Mouse (Mus musculus): ENCODE data around the gene Abca13.

Gene Abca13

DNA sequence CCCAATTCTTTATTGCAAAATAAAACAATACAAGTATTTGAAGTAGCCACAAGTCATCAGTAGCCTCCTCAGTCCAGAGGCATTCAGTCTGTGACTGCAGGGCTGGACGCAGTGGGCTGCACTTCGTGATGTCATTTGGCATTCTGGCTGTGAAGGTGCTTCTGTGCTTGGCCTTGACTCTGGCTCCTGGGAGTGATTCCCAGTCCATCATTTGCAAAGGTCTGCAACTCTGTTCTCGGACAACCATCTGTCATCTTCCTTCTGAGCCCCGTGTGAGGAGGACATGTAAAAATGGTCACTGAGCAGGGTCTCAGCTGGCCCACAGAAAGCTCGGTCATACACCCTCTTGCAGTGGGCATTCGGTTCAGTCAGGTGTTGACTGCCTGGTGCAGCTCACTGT is 345.1 kb downstream of the Abca13 start:
- DNase-seq, result no peak

DNA sequence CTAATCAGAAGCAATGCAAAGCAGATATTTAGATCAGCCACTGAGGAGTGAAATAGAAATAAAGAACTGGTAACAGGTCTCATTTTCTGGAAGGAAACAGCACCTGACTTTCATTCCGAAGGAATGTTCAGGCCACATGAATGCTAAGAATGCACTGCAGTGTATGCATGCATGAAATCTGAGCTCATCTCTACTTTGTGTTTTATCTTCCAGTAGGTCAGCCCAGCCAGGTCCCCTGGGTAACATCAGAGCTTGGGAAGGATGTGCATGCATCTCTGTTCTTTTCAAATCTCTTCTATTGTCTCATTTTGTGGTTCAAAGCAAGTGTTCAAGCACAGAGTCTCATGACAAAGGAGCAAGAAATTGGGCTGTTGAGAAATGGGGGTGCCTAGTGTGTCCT is 346.6 kb downstream of the Abca13 start:
- no peak for DNase-seq

DNA sequence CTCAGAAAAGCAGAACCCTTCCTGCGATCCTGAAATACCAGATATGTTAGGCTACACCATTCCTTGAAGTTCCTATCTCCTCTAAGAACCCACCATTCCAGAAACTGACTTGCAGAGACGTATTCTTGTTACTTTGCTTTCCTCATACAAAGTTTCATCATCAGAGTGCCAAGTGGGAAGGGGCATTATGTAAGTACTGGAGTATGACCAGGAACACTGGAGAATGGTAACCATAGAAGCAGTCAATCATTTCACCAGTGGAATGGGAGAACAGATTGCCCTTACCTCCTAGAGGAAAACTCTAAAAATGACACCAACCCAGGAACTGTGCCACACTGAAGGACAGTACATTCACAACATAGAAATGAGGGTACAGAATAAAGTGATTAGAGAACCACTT is 368.3 kb downstream of the Abca13 start:
- no peak for DNase-seq

DNA sequence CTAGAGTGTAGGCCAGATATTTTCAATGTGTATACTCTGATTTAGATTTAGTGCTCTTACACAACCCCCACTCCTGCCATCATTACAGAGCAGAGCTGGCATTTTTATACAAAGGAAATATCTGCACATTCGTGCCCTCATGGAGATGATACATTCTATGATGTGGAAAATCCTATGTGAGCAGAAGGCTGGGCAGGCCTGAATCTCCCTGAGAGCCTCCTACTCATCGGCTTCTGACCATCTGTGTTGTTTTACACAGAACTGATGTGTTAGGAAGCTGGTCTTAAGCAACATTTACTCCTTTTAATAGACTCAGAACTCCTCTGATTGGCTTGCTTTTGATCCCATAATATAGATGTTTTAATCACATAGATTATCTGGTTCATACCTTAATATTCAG is 376.6 kb downstream of the Abca13 start:
- peak; percentile 20 for DNase-seq

DNA sequence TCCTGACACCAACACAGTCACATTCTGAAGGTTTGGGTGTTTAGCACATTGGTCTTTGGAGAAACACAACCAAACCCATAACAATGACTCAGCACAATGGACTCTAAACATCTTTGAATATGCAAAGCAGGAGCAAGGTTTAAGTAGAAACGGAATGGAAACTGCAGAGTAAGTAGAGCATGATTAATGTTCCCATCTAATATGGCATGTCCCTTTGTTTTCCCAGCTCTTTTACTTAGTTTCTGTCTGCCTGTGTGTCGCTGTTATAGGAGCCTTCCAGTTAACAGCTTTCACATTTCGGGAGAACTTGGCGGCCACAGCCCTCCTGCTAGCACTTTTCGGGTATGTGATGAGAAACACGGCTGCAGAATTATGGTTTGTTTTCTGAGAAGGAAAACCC is 378.6 kb downstream of the Abca13 start:
- DNase-seq, result no peak

DNA sequence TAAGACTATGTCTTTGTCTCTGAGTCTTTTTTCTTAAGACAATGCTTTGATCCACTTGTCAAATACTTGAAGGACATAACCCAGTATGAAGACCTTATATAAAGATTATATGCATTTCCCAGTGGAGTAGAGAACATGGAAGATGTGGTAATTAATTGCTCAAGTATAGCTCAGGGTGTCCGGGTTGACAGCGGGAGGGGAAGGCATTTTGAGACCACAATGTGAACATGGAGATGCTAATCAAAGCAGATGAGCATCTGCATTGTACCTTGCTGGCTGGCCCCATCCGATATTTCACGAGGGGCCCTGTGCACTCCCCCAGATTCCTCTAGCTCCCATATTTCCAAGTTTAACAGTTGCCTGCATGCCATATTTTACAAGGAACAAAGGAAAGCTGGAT is 383.2 kb downstream of the Abca13 start:
- DNase-seq, result no peak

DNA sequence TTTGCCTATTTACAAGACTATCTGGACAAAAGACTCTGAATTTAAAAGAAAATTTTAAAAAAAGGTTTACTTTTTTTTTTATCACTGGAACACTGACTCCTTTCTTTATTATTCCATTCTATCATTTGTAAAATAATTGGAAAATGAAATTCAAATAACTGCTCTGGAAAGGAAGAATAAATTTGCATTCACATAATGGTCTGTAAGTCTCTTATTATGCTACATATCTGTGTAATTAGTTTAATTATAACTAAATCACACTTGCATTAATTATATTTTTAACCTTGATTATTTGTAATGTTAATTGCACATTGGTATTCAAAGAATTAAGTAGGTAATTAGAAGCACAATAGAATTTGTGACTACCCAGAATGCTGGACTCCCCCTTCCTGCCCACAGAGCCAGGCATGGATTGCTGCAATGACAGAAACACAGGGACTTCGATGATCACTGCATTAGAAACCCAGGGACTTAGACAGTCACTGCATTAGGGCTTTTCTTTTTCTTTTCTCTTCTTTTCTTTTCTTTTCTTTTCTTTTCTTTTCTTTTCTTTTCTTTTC is 400.1 kb downstream of the Abca13 start:
- no peak for DNase-seq

DNA sequence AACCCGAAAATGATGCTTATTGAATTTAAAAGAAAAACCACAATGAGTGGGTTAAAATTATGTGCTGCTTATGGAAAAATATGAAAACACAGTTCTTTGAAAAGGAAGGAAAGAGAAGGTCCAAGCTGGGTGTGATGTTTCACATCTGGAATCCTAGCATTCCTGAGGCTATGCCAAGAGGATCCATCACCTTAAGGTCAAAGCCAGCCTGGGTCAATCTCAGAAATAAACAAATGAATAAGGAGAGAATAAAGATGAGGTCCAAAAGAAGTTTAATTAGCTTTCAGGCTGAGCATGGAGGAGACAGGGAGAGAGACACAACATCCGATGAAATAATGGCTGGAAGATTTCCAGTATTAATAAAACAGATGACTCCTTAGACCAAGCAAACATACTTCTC is 405.6 kb downstream of the Abca13 start:
- DNase-seq, result no peak

DNA sequence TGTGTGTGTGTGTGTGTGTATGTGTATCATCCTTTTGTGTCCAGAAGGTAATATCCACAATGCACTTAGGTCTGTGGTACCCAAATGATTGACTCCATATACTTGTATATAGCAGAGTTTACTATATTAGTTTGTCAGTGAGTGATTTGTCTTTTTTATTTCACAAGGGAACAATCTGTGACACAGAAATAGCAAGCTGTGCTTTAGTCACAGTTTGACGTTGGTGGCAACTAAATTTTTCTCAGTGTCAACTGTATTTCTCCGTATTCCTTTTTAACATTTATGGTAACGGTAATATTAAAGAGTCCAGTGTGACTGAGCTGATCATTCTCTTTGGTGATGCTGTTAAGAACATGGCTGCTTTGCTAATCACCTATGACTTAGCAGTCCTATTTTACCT is 409.4 kb downstream of the Abca13 start:
- DNase-seq, result no peak

DNA sequence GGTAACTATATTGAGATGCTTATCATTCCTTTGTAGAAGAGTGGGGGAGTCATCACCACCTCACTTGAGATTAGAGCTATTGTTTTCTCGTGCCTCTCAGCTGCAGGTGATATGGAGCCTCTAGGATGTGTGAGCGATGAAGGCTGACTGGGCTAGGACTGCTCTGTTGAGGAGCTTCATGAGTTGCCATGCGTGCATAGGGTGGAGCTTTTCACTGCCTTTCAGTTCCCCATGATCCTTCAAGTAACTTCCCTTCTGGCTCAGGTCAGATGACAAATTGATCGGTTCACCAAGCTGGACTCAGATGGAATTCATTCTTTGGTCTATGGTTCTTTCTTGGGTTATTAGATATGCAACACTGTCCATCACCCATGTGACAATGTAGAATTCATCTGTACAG is 410.4 kb downstream of the Abca13 start:
- no peak for DNase-seq

DNA sequence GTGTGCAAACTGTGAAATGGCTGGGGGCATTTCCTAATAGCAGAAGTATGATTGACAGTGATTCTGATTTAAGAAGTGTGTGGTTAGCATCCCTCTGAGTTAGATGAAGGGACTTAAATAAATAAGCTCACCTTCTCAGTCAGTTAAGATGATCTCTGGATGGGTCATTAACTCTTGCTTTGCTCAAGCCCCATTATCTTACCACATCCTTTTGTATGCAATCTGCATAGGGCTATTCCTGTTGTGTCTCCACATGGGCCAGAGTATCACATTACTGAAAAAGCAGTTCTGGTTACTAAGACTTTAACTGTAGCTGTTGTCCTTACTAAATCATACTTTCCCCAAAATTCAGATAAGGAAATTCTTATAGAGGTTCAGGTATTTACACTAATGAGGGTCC is 416.5 kb downstream of the Abca13 start:
- no peak for DNase-seq

DNA sequence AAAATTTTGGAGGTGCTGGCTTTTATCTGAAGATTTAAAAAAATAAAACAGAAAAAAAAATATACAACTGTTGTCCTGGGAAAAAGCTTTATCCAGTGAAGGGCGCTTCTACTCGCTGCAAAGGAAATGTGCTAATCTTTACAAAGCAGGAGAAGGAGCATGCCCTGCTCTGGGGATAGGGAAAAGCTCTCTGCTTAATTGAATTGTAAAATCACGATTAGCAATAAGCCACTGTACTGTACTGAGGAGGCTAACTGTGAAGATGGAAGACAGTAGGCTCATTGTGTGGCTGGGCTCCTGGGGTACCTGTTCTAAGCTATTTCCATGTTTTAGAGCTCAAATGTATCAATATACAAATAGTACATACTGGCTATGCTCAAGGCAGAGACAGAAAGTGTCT is 417.3 kb downstream of the Abca13 start:
- DNase-seq, result no peak

DNA sequence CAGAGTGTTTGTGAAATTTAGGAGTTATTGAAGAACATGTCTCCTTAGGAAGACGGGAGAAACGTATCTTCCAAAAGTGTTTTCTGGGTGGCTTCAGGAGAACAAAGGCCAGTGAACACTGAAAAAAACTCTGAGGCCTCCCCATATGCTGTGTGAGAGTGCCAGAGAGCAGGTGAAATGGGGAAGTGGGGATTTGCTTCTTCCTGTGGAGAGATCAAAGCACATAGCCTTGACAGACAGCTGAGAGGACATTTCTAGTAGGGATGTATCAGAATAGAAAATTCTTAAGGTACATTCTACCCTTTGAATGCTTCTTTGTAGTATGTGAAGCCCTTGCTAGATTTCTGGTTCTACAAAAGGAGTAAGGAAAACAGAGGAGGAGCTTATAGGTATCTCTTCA is 424.4 kb downstream of the Abca13 start:
- no peak for DNase-seq

DNA sequence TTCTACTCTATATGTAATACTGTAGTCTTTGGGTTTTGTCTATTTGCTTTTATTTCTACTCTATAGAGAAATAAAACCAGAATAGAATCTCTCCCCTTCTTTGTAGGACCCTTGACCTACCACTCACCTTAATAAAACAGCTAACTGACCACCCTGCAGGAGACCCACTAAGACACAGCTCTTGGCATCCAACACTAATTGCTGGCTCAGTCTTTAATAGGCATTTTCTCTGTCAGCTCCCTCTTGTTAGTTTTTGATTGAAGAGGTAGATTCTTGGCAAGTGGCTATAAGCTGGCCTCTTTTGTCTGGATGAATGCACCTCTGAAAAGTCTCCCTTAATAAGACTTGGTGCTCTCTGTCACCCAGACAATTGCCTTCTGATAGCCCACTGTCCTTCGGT is 424.9 kb downstream of the Abca13 start:
- DNase-seq, result no peak

DNA sequence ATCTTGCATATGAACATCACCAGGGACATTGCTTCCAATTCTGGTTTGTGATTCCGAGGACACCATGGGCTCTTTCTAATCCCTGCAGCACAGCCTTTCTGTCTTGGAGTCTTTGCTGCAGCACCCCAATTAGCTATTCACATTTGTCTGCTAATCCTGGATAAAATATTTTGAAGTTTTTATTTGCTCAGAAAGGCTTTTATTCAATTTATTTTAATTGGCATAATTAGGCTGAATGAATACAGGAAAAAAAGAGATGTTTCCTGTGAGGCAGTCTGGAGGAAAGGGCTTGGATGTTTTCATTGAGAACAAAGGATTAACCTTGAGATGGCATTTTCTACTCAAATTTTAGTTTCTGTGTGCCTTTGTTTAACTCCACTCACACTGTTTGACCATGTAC is 428.2 kb downstream of the Abca13 start:
- no peak for DNase-seq

DNA sequence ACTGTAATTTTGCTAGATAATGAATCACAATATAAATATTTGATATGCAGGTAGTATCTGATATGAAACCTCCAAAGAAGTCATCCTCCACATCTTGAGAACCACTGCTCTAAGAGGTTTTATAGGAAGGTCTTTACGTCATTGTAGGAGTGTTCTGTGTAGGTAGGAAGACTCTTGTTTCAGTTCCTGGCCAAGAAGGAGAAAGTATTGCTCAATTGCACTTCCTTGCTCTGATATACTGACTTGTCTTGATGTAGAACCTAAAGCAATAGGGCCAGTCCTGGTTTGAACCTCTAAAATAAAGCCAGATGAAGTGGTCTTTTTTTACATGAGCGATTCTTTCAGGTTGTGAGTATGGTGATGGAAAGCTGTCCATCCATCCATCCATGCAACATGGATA is 431.1 kb downstream of the Abca13 start:
- DNase-seq, result no peak

DNA sequence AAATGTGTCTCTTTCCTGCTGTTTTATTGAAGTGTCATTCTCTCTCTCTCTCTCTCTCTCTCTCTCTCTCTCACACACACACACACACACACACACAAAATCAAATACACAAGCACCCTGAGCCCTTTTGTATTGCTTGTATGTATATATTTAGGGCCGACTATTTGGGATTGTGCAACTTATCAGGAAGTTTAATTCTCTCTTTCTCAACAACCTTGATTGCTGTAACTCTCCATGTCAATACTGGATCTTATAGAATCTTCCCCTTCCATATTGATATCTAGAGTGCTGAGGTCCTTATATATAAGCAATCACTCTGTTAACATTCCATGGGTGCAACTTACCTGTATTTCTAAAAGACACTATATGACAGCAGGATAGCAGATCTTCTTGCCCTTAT is 433.0 kb downstream of the Abca13 start:
- DNase-seq, result no peak

DNA sequence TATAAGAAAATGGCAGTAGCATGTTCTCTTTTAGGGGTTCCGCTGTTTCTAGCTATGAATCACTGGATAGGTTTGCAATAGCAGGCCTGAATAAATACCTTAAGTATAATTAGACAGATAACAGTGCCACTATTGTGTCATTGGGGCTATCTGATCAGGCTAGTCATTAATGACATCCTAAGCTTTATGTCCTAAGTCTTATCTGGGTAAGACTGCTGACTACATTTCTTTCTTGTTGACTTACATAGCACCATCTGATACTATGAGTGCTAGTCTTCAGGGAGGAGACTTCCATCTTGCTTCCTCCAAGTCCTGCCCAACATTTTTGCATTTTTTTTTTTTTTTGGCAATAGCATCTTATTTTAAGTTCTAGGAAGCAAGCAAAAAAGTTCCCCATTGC is 434.1 kb downstream of the Abca13 start:
- no peak for DNase-seq

DNA sequence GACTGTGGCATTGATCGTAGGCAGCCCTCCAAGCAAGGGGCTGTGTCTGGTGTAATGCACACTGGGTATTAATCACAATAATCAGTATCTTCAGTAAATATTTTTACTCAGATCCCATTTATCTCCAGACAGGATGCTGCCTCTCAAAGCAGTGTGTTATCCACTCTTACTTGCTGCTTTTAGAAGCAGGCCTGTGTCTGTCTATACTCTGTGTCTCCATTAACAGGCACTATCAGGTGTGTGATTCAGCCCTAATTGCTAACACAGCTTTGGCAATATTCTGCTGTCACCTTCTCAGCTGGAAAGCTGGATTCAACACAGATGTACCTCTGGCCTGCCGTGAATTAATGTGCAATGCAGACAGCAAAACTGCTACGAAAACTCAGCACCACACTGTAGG is 455.5 kb downstream of the Abca13 start:
- DNase-seq, result no peak

DNA sequence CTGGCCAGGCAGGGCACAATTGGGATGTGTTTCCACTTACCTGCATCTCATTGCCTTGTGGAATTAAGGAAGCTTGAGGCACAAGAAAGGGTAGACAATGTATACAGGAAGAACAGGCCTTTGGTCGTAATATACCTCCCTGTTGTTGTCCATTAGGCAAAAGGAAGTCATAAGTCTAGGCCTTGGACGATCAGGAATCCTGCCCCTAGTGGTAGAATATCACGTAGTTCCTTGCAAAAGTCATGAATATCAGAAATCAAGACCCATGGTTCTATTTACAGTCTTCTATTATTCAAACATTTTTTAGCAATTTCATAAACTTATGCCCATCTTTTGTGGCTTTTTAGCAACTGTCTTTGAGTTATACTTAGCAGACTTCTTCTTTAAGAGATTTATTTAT is 456.2 kb downstream of the Abca13 start:
- DNase-seq, result no peak

DNA sequence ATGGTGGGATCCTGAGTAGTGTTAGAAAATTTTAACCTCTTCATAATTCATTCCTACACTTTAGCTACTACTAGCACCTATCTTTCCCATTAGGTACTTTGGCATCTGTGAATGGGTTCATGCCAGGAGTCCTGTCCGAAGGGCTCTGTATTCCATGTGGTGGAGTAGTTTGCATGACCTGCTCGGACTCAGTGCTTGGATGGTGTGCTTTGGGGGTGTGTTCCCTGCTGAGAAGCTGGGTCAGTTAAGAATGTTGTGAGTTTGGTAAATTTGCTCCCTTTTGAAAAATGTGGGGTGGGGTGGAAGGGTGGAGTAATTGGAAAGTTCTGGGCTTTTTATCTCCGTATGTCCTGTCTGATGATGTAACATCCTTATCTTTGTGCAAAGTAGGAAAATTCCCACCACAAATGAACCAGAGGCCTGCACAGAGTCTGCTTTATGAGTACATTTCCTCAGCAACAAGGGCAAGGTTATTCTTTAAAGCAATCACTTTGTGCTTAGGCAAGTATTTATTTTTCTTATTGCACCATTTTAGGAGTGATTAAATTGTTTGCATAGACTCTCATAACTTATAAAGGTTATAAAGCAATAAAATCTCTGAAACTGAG is 475.0 kb downstream of the Abca13 start:
- DNase-seq, result no peak

DNA sequence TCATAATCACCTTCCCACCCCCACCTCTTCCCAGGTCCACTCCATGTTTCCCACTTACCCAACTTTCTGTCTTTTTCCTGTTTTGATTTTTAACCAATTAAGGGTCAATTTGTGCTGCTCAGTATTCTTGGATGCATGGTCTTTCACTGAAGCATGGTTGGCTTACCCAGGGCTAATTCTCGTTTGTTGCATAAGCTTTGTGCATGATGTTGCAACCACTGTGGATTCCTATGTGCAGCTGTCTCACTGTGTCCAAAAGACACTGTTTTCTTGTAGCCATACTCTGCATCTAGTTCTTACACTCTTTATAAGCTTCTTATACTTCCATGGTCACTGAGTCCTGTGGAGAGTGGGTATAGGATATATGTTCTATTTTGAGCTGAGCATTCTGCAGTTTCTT is 477.7 kb downstream of the Abca13 start:
- DNase-seq, result no peak

DNA sequence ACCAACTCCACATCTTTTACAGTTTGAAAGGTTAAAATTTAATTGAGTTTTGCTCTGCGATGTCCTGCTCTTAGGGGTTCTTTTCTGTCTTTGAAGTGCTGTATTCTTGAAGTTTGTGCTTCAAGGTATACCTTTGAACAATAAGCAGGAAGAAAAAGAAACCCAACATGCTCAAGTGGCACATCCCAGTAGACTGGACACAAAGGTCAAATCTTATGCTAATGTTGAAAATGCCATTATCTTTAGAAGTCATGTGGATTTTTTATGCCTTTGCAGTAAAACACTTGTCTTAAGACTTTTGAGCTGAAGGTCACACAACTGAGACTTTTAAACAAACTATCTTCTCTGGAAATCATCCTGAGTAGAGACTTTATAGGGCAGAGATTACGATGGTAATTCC is 493.2 kb downstream of the Abca13 start:
- DNase-seq, result no peak

DNA sequence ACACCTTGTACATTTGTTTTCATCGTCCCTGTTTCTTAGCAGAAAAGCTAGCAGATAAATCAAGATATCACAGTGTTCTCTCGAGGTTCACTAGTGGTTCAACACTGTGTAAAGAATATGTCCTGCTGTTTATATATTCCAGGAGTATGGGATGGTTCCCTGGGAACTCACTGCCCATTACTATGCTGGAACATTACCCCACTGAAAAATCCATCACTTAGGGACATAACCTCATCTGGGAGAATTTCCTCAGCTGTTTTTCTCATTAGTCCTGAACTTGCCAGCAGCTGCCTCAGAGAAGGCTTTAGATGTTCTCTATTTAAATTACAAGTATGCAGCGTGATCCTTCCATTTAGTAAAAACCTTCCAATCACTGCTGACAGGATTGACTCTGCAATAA is 513.4 kb downstream of the Abca13 start:
- no peak for DNase-seq

DNA sequence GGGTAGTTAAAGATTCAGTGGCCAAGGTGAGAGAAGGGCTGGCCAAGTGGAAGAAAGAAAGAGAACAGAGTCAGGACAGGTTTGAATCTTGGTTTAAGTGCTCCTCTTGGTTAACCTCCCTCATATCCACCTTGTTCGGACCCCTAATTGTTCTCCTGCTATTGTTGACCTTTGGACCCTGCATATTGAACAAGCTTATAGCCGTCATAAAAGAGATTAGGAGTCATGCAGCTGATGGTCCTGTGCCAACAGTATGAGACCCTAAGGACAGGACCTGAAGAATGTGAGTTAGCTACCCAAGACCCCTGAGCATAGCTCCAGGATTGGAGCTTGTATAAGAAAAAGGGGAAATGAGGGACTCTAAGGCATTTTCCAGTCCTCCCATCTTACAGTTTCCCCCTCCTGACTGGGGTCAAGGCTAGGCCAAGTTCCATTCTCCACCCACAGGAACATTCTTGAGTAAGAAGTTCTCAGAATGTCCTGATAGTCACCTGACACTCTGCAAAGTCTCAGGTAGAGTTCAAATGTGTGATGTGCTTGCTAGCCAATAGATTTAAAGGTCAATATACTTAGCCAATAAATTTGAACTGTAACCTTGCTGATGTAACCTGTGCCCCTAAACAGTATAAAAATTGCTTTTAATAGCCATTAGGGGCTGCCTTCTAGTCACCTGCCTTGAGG is 536.2 kb downstream of the Abca13 start:
- no peak for DNase-seq

Data from right cerebral cortex, postnatal 25 days (tissue).